Mouse (Mus musculus): ENCODE data around the gene Atp6v0a2.

Atp6v0a2 gene

DNA sequence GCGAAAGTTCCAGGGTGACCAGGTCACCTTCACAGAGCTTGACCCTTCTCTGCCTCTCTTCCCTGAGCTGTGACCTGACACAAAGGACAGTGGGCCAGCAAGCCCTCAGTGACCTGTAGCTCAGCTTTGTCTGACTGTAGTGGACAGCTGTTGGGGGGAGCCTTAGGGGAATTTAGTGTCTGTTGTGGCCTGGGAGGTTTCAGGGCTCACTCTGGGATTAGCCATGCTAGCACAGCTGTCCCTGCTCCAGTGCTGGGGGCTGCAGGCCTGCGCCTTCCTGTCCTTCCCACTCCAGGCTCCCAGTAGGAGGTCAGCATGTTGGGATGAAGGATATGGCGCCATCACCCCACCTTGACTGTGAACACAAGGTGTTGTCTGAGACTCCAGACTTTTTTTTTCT, 7.8 kb downstream of the Atp6v0a2 start:
- no peak for ATAC-seq (ENCODE audit: insufficient number of reproducible peaks, low FRiP score, low TSS enrichment)

DNA sequence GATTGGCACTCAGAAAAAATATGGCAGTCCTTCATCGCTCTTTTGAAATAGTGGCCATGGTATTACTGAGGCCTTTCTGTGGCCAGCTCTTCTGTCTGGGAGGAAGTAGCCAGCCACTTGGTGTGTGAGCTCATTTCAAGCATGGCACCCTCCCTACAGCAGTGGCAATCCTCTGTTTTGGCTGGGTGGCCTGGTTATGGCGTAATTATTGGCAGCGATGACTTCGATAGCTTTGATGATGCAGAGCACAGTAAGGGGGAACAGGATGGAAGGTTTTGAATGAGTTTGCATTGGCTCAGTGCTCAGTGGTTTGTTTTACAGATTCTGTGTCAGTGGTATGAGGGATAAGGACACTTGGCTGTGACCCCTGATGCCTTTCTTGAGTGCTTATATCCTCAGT, 8.3 kb downstream of the Atp6v0a2 start:
- no peak for ATAC-seq (ENCODE audit: insufficient number of reproducible peaks, low FRiP score, low TSS enrichment)

DNA sequence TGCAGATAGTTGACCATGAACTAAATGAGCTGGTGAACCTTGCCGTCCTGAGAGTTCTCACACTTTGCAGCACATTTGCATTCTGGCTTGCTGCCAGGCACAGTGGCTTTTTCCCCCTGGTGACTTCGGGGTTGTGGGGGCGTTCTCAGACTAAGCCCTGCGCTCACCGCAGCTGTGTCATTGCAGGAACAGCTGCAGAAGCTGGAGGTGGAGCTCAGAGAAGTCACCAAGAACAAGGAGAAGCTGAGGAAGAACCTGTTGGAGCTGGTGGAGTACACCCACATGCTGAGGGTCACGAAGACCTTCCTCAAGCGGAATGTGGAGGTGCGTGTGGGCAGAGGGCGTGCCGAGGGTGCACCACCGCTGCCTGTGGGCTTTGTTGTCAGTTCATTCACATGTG, 8.9 kb downstream of the Atp6v0a2 start:
- ATAC-seq (ENCODE audit: insufficient number of reproducible peaks, low FRiP score, low TSS enrichment) = no peak

- no peak for ATAC-seq (ENCODE audit: insufficient number of reproducible peaks, low FRiP score, low TSS enrichment)
Measured at GRCm38 (mm10) chr5:124637836-124638235, 9.5 kb downstream of the Atp6v0a2 start.

GRCm38 (mm10) chr5:124713741-124714140, 85.4 kb downstream of the Atp6v0a2 start:
- ATAC-seq (ENCODE audit: insufficient number of reproducible peaks, low FRiP score, low TSS enrichment) = no peak

DNA sequence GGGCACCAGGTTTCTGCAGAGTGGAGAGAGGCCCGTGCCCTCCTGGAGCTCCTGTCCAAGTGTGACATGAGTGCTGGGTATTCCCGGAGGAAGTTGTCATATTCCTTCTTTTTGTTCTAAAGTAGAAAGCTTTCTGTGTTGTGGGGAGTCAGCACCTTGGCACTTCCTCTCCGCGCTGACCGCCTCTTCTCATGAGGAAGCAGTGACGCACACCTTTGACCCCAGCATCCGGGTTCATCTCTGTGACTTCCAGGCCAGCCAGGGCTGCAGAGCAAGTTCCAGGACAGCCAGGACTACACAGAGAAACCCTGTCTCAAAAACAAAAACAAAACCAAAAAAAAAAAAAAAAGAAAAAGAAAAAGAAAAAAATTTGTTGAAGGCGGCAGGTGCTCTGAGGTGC, 86.8 kb downstream of the Atp6v0a2 start:
- ATAC-seq (ENCODE audit: insufficient number of reproducible peaks, low FRiP score, low TSS enrichment) = no peak

GRCm38 (mm10) chr5:124717969-124718368, 89.6 kb downstream of the Atp6v0a2 start:
- no peak for ATAC-seq (ENCODE audit: insufficient number of reproducible peaks, low FRiP score, low TSS enrichment)

DNA sequence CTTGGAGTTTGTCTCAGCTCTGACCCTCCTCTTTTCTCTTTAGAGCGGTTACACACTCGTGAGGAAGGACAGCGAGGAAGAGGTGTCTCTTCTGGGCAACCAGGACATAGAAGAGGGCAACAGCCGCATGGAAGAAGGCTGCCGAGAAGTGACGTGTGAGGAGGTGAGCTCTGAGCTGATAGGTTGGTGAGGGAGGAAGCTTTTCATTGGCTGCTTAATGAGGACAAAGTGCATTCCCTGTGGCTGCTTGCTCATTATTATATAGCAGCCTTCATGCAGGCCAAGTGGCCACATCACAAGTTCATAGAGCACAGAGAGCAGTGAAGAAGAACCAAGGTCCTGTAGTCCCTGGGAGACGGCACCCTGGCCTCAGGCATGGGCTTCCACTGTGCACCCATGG, 90.0 kb downstream of the Atp6v0a2 start:
- no peak for ATAC-seq (ENCODE audit: insufficient number of reproducible peaks, low FRiP score, low TSS enrichment)

DNA sequence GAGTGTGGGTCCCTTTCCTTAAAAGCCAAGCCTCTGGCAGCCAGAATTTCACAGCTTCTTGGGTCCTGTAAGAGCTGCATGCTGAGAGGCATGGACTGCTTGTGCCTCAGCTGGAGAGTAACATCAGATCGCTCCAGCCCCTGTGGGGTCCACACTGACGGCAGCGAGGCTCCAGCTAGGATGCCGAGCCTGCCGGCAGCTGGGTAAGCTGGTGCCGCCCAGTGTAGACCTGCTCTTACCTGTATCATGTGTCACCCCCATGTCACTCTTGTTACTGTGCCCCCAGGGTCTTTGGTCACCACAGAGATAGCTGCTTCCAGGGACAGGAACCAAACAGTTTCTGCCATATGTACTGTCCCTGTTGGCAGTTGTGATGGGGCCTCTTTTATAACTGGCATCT, 94.7 kb downstream of the Atp6v0a2 start:
- ATAC-seq (ENCODE audit: insufficient number of reproducible peaks, low FRiP score, low TSS enrichment) = no peak

GRCm38 (mm10) chr5:124724997-124725396, 96.6 kb downstream of the Atp6v0a2 start, which contains the start of gene Dnah10:
TSS of gene Dnah10 (plus strand) at chr5:124725085.
- no peak for ATAC-seq (ENCODE audit: insufficient number of reproducible peaks, low FRiP score, low TSS enrichment)

- no peak for ATAC-seq (ENCODE audit: insufficient number of reproducible peaks, low FRiP score, low TSS enrichment)
Measured at GRCm38 (mm10) chr5:124729662-124730206, 101.4 kb downstream of the Atp6v0a2 start.

- ATAC-seq (ENCODE audit: insufficient number of reproducible peaks, low FRiP score, low TSS enrichment) = no peak
Measured at GRCm38 (mm10) chr5:124733961-124734360, 105.6 kb downstream of the Atp6v0a2 start.

- ATAC-seq (ENCODE audit: insufficient number of reproducible peaks, low FRiP score, low TSS enrichment) = no peak
Measured at GRCm38 (mm10) chr5:124741898-124742599, 113.7 kb downstream of the Atp6v0a2 start.

- no peak for ATAC-seq (ENCODE audit: insufficient number of reproducible peaks, low FRiP score, low TSS enrichment)
Measured at GRCm38 (mm10) chr5:124743841-124744240, 115.5 kb downstream of the Atp6v0a2 start.

GRCm38 (mm10) chr5:124746220-124746619, 117.8 kb downstream of the Atp6v0a2 start:
- ATAC-seq (ENCODE audit: insufficient number of reproducible peaks, low FRiP score, low TSS enrichment) = no peak

- no peak for ATAC-seq (ENCODE audit: insufficient number of reproducible peaks, low FRiP score, low TSS enrichment)
Measured at GRCm38 (mm10) chr5:124748296-124748695, 119.9 kb downstream of the Atp6v0a2 start.

DNA sequence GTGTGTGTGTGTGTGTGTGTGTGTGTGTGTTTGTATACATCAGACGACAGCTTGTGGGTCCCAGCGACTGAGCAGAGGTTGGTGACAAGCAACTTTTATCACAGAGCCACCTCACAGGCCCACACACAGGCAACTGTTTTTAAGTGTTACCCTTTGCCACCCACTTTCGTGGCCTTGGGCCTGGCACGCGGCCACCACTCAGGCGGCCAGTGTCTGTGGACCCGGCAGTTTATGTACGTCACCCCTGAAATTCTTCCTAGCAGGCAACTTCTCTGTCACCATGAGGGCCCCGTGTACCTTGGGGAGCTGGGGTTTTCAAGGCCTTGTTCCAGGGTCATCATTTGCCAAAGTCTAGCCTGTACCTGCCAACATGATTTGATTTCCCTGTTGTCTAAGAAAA, 123.3 kb downstream of the Atp6v0a2 start:
- no peak for ATAC-seq (ENCODE audit: insufficient number of reproducible peaks, low FRiP score, low TSS enrichment)

DNA sequence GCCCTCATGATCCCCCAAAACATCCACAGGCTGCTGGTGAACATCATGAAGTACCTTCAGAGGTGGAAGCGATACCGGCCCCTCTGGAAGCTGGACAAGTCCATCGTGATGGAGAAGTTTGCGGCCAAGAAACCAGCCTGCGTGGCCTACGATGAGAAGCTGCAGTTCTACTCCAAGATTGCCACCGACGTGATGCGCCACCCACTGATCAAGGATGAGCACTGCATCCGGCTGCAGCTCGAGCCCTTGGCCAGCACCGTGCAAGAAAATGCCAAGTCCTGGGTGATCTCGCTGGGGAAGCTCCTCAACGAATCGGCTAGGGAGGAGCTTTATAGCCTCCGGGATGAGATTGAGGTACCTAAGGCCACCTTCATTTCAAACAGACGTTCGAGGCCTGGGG, 132.6 kb downstream of the Atp6v0a2 start:
- ATAC-seq (ENCODE audit: insufficient number of reproducible peaks, low FRiP score, low TSS enrichment) = no peak

GRCm38 (mm10) chr5:124761787-124762186, 133.4 kb downstream of the Atp6v0a2 start:
- ATAC-seq (ENCODE audit: insufficient number of reproducible peaks, low FRiP score, low TSS enrichment) = no peak

Data from cerebellum, adult (tissue).